Mouse (Mus musculus): ENCODE results near the gene Dusp9.

GRCm38 (mm10) chrX:73639901-73640469 lies 766 bp downstream of the Dusp9 start:
- TF ChIP-seq HCFC1 (IDR thresholded peaks at IDR 0.05; ENCODE audit: low read depth, low read length) (no peak), CTCF (IDR thresholded peaks at IDR 0.05 in 2 of 3, conservative IDR thresholded peaks at IDR 0.05 in 1 of 3; ENCODE audit: control insufficient read depth in 1 of 3, insufficient read depth in 1 of 3, low read depth in 2 of 3, low read length in 3 of 3, poor library complexity in 1 of 3, severe bottlenecking in 1 of 3) (no peak), USF1 (IDR thresholded peaks at IDR 0.05; ENCODE audit: low read depth, low read length) (no peak), MYB (IDR thresholded peaks at IDR 0.05; ENCODE audit: low read depth, low read length) (no peak)
